Mouse (Mus musculus) ovary, adult 18-20 months (tissue): ENCODE data around the gene Timm9.
"Not testable (repeated sequence)": the region's sequence is repeated elsewhere in the genome, so short reads cannot be mapped to it uniquely, and the experiment has no call there.

Experiments
- DNase-seq: peaks from one replicate; pipeline ENCODE4 v3.0.0; 2022; ENCODE audit warnings: low spot score, mixed read lengths

Timm9 gene

DNA sequence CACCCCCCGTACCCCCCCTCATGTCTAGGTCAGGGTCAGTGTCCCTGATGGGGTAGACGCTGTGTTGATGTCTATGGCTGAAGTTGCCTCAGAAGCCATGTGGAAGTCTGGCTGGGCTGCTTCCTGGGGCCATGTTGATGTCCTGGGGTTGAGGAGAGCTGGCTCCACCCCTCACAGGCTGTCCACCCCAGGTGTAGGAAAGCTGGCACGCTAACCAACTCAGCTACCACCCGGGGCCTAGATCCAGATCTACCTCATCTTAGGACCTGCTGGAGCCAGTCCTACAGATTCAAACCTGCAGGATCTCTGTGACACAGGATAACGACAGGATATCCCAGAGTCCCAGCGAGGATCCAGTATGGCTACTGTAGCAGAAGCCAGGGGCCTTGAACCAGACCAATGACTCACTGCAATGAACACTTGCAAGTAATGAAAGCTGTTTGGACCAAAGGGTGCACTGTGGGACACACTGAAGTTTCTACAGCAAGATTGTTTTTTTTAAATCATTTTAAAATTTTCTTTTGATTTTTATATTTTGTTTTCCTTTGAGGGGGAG lies 29.2 kb downstream of the Timm9 start:
- DNase-seq = no peak

DNA sequence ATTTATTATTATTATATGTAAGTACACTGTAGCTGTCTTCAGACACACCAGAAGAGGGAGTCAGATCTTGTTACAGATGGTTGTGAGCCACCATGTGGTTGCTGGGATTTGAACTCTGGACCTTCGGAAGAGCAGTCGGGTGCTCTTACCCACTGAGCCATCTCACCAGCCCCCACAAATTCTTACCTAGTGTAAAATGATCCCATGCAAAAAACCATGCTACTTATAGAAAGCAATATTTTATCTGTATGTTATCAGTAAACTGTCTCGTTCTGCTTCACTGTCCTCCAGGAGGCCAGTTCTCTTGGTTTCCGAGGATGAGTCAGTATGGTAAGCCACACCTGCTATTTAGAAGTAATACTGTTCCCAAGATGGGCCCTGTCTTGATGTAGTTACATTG lies 32.2 kb downstream of the Timm9 start:
- not testable (repeated sequence) for DNase-seq

- no peak for DNase-seq
Measured at GRCm38 (mm10) chr12:71086331-71086730, 50.2 kb downstream of the Timm9 start.
